Mouse (Mus musculus): ENCODE data around the gene Tmem238l.

GRCm38 (mm10) chr11:66914249-66914648, 42.2 kb upstream of the Tmem238l start:
- 0 out of 2 replicates have a peak, but pooled peaks have one; percentile 14 for TF ChIP-seq CTCF (IDR thresholded peaks at IDR 0.05; ENCODE audit: control insufficient read depth, insufficient read depth, low read length)
- no peak for TF ChIP-seq POLR2A (IDR thresholded peaks at IDR 0.05; ENCODE audit: borderline replicate concordance, control insufficient read depth, low read depth, low read length)
